Mouse (Mus musculus) kidney, adult 9 months (tissue): Measurements from ENCODE around the gene Rad17.
A peak's percentile ranks its signal among the peaks of the same experiment; 100 is the strongest.

Experiments used
- DNase-seq: peaks from one replicate; pipeline ENCODE4 v3.0.0; 2022

Gene Rad17

DNA sequence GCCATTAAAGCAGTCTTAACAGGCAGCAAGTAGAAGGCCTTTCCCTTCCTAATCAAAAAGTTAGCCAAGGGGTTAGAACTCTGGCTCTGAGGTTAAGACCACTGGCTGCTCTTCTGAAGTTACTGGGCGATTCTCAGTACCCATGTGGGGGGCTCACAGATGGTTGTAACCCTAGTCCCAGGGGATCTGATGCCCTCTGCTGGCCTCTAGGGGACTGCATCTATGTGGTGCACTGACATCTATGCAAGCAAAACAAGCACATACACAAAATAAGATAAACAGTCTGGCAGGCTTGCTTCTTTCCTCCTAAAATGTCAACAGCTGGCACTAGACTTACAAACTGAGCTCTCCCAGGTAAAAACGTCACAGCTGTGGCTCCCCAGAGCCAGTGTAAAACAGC, 37.9 kb downstream of the Rad17 start:
- no peak for DNase-seq

DNA sequence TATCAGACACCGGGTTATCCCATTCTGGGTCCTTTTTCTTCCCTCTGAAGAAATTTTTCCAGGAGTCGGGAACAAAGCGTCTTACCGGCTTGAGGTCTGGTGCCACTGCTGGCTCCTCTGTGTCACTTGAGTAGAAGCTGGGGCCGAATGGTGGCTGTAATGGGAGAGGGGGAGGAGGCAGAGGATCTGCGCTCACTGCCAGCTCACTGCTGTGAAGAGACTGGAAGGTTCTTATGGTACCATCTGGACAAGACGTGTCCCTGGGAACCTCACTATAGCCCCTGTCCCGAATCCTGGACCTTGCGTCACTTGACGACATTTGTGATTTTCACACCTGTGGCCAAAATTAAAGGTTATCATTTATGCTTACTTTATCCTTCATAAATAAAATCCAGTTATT, 38.6 kb downstream of the Rad17 start:
- no peak for DNase-seq

DNA sequence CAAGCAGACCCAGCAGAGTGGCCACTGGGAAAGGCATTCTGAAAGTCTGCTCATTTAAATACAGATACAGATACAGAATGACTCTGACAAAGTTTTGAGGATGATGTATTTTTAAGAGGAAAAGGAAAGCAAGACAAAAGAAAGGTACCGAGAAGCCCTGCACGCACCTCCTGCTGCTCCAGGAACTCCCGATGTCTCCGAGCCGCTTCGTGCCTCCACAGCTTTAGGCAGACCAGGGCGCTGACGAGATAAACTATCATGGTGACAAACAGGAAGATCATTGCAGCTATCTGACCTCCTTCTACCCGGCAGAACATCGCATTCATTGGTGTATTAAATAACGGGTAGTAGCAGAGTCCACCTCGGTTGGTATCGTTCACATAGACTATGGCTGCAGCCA, 39.6 kb downstream of the Rad17 start:
- DNase-seq: no peak

DNA sequence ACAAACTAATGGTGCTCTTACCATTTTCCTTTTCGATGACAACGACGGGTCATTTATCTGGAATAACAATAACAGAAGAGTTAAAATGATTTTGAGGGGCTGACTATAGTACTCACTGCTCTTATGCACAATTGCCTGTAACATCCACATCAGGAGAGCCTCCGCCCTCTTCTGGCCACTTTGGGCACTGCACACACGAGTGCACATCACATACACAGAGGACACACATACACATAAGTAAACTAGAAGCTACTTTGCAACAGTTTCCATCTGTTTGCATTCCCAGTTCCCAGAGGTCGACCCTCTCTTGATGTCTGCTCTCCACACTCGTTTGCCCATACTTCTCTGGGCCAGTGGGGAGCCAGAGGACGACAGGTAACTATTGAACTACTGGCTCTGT, 43.1 kb downstream of the Rad17 start:
- no peak for DNase-seq

DNA sequence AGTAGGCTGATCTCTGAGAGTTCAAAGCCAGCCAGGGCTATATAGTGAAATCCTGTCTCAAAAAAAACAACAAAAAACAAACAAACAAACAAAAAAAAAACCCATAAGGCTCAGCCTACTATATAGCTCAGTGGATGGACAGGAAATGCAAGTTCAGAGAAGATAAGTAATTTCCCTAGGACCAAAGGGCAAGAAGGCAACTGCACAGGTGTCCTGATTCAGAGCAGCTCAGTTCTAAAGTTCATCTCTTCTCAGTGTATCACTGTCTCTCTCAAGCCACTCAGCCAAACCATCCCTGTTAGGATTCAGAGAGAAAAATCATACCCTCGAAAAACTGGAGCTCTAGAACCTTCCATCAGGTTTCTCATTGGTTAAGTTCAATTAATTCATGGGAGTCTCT, 45.0 kb downstream of the Rad17 start:
- DNase-seq: no peak

DNA sequence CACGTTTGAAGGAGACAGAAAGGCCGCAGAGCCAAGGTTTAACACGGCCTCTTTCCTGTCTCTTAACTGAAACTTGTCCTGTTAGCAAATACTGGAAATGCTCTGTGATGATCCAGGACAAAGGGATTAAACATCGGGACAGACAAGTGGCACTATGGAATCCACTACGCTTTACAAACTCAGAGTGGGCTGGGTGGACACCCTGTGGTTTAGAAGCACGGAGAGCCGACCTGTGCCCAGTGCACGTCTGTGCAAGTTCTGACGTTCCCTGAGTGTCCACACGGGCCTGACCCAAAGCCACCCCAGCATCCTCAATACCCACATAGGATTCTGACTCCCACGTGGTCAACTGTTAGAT, 47.1 kb downstream of the Rad17 start:
- DNase-seq: no peak

DNA sequence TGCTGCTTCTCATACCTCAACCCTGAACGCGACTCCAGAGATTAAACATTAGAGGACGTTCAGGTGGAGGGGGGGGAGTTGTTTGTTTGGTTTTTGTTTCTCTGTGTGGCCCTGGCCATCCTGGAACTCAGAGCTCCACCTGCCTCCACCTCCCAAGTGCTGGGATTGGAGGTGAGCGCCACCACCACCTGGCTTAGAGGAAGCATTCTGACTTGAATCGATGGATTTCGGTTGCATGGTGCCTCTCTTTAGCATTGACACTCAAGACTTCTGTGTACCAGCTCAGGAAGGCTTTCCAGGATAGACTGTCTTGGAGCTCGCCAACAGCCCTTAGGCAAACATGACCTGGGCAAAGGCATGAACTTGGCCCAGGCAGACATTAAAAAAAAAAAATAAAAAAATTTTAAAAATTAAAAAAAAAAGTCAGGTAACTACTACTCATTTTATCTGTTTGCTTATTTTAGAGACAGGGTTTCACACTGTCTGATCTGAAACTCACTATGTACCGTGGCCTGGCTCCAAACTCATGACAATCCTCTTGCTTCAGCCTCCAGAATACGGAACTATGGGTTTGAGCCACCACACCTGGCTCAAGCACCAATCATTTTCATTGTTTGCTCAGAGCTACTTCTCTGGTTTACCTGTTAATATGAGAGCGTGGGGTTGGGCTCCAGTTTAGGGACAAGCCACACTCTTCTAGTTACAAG, 47.7 kb downstream of the Rad17 start:
- DNase-seq: no peak

DNA sequence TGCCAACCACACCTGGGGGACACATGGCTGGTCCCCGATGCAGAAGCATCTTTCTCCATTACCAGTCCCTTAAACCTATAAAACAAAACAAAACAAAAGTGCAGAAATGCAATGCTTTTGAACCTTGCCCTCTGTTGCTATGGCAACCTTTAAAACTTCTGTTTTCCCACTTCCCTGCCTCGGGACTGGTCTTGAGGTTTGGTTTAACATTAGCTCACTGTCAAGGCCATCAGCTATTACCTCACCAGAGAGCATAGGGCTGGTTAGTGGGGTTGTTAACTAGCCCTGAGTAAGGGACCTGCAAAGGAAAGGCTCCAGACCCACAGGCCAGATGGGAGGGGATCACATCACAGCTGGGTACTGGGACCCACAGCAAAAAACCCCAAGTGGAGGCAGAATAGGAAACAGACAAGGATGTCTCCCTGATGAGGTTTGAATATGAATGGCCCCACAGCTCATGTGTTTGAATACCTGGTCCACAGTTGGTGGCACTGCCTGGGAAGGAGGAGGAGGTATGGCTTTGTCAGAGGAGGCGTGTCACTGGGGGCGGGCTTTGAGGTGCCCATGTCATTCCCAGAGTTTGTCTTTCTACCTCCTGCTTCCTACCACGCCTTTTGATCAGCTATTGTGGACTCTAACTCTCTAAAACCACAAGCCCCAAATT, 48.5 kb downstream of the Rad17 start:
- DNase-seq: peak; percentile 90

DNA sequence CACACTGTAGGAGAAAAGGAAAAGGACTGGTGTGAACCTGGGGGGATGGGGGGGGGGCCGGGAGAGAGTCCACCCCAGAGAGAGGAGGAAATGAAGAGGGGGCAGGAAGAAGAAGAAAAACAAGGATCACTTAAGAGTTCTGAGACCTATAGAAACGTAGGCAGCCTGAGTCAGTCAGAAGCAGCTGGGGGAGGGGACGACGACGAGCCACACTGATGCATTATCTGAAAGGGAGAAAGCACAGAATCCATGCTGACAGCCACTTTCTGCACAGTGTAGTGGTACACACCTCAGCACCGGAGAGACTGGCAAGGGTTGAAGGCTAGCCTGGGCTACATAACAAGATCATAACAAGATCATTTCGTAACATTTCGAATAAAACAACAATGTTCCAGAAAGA, 49.8 kb downstream of the Rad17 start:
- no peak for DNase-seq

DNA sequence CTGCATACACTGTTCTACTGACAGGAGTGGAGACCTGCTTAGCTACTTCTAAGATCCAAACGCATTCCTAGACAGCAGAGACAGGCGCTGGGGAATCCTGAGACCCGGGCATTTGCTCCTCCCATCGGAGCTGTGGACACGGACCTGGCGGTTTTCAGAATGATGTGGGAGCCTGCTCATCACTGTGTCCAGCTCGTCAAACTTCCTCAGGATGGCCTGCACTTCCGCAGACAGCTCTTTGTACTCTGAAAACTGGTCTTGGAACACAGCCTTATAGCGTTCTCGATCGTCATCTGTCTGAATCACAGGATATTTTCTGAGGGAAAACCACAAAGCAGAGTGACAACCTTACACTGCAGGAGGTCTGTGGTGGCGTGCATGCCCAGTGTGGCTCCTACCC, 50.5 kb downstream of the Rad17 start:
- DNase-seq: no peak

DNA sequence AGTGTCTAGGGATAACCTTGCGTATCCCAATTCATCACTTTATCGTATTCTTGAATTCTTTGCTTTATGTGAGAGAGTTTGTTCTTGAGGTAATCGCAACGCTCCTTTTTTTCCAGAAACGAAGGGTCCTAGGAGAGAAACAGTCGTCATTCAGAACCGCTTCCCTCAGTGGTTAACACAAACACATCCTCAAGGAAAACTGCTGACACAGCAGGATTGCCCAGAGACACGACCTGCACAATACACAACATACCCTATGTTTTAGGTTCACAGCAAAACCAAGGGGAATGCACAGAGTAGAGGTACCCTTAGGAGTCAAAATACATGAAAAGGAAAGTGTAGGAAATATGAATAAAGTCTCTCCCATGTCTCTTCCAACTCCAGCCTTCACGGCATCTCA, 53.6 kb downstream of the Rad17 start:
- DNase-seq: no peak

DNA sequence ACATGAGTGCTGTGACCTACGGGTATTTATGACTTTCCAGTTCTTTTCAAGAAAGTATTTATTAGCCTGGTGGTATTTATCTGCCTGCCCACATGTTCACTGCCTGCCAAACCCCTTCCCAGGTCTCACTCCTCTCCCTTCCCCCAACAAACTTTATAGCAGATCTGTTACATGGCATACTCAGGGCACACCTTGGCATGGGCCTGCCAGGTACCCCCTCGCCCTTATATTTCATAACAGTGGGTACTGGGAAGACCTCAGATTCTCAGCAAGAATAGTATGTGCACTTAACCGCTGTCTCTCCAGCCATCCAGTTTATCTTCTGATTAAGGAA, 55.3 kb downstream of the Rad17 start:
- no peak for DNase-seq

DNA sequence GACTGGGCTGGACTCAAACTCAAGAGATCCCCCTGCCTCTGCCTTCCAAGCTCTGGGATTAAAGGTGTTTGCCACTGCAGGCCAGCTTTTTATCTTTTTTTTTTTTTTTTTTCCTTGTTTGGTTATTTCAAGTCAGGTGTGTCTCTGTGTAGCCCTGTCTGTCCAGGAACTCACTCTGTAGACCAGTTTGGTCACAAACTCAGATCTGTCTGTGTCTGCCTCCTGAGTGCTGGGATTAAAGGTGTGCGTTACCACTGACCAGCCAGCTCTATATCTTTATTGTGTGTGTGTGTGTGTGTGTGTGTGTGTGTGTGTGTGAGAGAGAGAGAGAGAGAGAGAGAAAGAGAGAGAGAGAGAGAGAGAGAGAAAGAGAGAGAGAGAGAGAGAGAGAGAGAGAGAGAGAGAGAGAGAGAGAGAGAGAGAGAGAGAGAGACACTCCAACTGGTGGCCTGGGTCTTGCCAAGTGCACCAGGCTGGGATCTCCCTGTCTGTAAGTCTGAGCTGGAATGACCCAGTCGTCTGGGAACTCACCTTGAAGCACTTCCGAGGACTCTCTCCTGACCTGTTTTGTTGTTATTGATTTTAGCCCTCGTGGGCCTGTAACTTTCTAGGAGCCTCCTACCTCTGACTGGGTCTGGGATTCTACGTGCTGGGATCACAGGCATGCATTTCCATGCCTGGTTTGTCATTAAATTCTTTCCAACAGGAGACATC, 55.9 kb downstream of the Rad17 start:
- DNase-seq: no peak

DNA sequence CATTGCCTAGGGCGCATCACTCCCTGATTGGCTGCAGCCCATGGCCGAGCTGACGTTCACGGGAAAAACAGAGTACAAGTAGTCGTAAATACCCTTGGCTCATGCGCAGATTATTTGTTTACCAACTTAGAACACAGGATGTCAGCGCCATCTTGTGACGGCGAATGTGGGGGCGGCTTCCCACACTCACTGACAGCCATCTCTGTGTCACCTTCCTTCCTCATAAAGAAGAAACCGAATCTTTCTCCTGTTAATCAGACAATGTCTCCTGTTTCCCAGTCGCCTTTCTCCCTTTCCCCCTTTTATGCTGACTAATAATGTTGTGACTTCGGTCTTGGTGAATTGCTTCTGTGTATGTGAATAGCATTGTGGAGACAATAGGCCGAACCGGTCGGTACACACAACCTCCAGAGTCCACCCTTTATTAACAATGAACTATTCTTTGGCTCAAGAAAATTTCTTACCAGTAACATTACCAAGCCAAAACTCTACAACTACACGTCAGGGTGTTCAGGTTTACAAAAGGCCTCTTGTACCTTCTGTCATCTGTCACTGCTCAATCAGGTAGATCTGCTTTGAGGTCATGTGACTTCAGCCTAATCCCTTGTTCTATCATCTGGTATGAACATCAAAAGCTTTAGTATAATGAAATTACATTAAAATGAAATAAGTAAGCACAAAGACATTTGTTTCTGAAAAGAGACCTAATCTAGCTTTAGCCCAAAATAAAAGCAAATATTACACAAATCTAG, 56.6 kb downstream of the Rad17 start:
- peak; percentile 67 for DNase-seq

DNA sequence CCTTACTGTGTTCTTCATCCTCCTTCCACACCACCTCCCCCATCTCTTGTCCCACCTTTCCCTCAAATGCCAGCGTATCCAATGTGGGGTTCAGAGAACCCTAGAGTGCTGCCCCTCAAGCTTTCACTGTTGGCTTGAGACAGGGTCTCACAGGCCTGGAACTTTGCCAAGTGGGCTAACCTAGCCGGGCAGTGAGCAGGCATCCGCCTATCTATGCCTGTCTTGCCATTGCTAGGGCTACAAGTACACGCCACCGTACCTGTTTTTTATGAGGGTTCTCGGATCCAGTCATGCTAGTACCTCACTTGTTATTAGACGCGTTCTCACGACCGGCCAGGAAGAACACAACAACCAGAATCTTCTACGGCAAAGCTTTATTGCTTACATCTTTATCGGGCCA, 62.2 kb downstream of the Rad17 start:
- no peak for DNase-seq

DNA sequence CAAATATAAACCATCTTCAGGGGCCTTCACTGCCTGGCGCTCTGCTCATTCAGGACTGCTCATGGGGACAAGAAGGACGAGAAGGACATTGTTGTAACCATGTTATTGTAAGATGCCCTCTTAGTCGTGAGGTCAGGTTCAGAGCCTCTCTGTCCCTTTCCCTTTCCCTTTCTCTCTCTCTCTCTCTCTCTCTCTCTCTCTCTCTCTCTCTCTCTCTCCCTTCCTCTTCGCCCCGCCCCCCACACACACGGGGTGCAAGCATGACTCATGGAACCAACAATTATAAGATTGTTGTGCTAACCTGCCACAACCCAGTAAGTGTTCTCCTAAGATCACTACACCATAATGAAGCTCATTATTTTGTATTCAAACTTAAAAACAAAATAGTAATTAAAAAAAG, 68.7 kb downstream of the Rad17 start:
- DNase-seq: no peak

DNA sequence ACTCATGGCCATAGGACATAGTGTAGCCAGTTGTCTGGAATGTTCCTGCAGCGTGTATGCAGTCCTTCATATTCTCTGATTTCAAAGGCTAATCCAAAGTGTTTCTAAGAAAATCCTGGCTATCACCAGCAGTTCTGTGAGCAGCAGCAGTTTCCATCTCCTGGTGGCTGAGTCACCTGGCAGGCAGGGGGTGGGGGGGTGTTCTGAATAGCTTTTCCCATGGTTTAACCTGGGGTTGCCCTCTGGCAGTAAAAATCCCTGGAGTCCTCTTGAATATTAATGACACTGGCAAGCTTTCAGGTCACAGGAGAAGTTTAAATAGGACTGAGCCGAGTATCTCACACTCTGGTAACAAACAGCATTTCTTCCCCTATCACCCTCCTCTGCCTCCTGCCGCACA, 69.2 kb downstream of the Rad17 start:
- DNase-seq: peak; percentile 75

DNA sequence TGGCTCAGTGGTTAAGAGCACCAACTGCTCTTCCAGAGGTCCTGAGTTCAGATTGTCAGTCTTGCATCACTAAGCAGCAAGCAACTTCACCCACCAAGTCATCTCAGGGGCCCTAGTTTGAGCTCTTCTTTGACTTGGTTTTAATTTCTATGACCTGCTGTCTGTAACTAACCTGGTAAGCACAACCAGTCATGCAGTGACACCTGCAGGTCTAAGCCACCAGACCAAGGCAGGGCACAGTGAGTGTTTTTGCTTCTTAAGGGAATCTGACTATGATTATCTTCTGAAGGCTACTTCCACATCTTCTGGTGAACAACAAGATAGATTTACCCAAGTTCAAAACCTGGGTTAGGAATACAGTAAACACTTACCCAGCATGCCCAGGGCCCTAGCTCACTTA, 70.9 kb downstream of the Rad17 start:
- DNase-seq: peak; percentile 48

DNA sequence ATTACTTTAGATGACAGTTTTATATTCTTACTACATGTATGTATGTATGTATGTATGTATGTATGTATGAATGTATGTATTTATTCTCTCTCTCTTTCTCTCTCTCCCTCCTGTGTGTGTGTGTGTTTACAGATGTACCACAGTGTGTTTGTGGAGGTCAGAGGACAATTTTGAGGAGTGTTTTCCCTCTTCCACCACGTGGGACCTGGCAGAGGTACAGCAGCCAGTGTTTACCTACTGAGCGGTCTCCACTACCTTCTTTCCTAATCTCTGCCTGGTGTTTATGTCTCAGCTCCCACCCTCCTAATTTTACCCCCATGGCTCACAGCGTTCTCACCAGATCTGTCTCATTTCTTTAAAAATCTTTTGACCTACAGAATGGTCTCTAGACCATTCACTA, 71.6 kb downstream of the Rad17 start:
- DNase-seq: no peak

DNA sequence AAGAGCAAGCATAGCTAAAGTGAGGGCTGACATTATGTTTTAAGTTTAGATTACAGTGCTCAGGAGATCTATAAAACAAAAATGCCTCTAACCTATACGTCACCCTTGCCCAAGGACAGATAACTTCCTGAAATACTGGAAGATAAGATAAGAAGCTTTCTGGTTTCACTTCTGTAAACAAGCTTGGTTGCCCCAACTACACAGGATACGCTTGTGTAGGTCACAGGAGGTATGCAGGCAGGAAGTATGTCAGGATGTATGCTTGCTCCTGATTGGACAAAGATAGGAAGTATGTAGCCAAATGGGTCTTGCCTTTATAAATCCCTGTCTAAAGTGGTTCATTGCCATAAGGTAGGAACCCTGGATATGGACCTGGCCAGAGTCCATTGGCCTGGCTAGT, 74.9 kb downstream of the Rad17 start:
- no peak for DNase-seq

DNA sequence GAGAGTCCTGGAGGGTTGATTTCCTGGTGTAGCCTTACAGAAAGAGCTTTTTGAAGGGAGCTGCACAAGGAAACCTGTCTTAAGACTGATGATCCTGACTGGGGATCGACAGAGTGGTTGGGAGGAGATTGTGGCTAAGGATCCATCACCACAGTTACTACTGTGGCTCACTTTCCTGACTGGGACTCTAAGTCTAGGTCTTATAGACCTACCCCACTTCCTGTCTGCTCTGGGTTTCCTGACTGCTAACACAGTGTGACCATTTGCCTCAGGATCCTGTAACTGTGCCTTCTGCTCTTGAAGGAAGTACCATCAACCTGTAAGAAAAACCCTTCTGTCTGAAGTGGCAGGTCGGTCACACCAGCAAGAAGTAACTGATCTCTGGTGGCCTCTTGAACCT, 80.1 kb downstream of the Rad17 start:
- DNase-seq: no peak

DNA sequence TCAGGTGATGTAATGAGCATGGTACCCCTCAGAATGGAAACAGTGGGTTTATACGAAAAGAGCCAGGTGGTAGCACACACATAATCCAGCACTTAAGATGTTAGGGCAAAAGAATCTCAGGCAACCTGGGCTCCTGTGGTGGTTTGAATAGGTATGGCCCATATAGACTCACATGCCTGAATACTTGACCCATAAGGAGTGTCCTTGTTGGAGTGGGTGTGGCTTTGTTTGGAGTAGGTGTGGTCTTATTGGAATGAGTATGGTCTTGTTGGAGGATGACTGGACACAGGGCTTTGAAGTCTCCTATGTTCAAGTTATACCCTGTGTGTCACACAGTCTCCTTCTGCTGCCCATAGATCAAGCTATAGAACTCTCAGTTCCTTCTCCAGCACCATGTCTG, 82.5 kb downstream of the Rad17 start:
- DNase-seq: no peak
